Mouse (Mus musculus) neural tube, embryonic 14.5 days (tissue): Measurements from ENCODE around the gene Nnmt. TPM values are rescaled to one million over a fixed set of nuclear protein-coding genes. Genes with fewer than 3 reads are reported as not detected.

Source experiments
- ATAC-seq: fragments of 200-750 bp; cut with Nextera tagmentation; 2 replicates; pipeline ENCODE4 v1.8.0; 2017; ENCODE audit warnings: low read depth, mild to moderate bottlenecking, moderate TSS enrichment, moderate library complexity
- H3K27ac ChIP-seq: fragments of 300-500 bp; sonication (generic); 2 replicates; pipeline ENCODE4 v1.5.1; 2014; ENCODE audit warnings: low read depth, mild to moderate bottlenecking, control low read depth, low read length, moderate library complexity, mixed read lengths
- H3K27me3 ChIP-seq: fragments of 300-500 bp; sonication (generic); 2 replicates; pipeline ENCODE4 v1.6.1; 2014; ENCODE audit warnings: low read length; ENCODE audit not compliant: control insufficient read depth, insufficient read depth
- H3K36me3 ChIP-seq: fragments of 300-500 bp; sonication (generic); 2 replicates; pipeline ENCODE4 v1.6.1; 2014; ENCODE audit warnings: low read length, mixed read lengths; ENCODE audit not compliant: control insufficient read depth, insufficient read depth
- H3K4me1 ChIP-seq: fragments of 300-500 bp; sonication (generic); 2 replicates; pipeline ENCODE4 v1.6.1; 2014; ENCODE audit warnings: low read length; ENCODE audit not compliant: control insufficient read depth, insufficient read depth
- H3K4me2 ChIP-seq: fragments of 300-500 bp; sonication (generic); 2 replicates; pipeline ENCODE4 v1.6.1; 2014; ENCODE audit warnings: mild to moderate bottlenecking, low read depth, low read length, control low read depth
- H3K4me3 ChIP-seq: fragments of 300-500 bp; sonication (generic); 2 replicates; pipeline ENCODE4 v1.5.1; 2014; ENCODE audit warnings: low read depth, low read length, control low read depth, mixed read lengths
- H3K9ac ChIP-seq: fragments of 300-500 bp; sonication (generic); replicated peaks from 2 replicates; pipeline ENCODE4 v1.6.1; 2014; ENCODE audit warnings: low read depth, mild to moderate bottlenecking, control low read depth, low read length, mixed read lengths
- H3K9me3 ChIP-seq: fragments of 300-500 bp; sonication (generic); 2 replicates; pipeline ENCODE4 v1.6.1; 2016; ENCODE audit warnings: low read length; ENCODE audit not compliant: control insufficient read depth
- WGBS: fragments of 180-500 bp; shearing (Covaris S2); extraction: QIAGEN DNeasy Blood & Tissue Kit; methylation state at CpG from one replicate; pipeline ENCODE4 v1.1.7; 2014; 5-methylcytosine and 5-hydroxymethylcytosine counted together
- polyA plus RNA-seq: library from polyadenylated mRNA; unstranded; fragments of >200 nt; fragmentation: Nextera tagmentation; extraction: Ambion mirVana; gene quantifications from 2 replicates; pipeline ENCODE4 v1.2.1, GENCODE M21; 2014

Gene Nnmt
- polyA plus RNA-seq, 1 experiment from 2014 or later, result 0.44 TPM

DNA sequence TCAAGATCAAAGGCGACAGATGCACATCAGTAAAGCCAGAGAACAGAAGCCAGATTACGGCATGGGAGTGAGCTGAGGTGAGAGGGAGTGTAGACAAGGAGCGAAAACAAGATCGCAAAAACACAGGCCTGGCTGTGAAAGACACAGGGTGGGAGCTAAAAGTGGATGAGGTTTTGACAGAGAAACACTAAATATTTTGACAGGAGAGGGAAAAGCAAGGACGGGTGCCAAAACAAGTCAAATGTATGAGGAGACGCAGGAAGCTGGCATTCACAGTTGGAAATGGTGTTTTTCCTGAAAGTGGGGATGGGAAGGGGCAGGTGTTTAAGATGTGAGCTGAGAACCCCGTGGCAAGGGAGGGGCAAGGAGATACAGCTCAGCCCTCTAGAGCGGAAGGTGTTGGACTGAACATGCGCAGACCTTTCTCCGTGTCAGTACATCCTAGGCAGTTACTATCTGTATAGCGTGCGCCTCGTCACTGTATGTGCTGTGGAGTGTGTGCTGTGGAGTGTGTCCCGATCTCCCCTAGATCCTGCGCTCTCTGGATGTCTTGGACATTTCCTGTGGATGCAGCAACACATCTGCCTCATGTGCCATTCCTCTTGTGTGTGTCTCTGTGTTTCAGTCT, 33.3 kb upstream of the Nnmt start:
- Histone ChIP-seq H3K4me3 (no peak overlapping the region), H3K27ac (no peak overlapping the region), H3K9ac (no peak overlapping the region), H3K36me3 (no peaks in the 10 kb centered on the region), H3K27me3 (no peaks in the 10 kb centered on the region), H3K4me1 (no peaks in the 10 kb centered on the region), H3K9me3 (no peaks in the 10 kb centered on the region), H3K4me2 (no peak overlapping the region)
- no peak for ATAC-seq
- 61% methylated on average over 15 of the region's 15 CpGs for WGBS

- H3K27ac ChIP-seq, result no peak overlapping the region
- no peak overlapping the region for H3K9ac ChIP-seq
- no peaks in the 10 kb centered on the region for H3K4me1 ChIP-seq
- H3K36me3 ChIP-seq, result no peaks in the 10 kb centered on the region
- no peaks in the 10 kb centered on the region for H3K9me3 ChIP-seq
- H3K4me3 ChIP-seq, result no peak overlapping the region
- WGBS, result 93% methylated on average over 7 of the region's 7 CpGs
- H3K27me3 ChIP-seq, result no peaks in the 10 kb centered on the region
- no peak for ATAC-seq
- H3K4me2 ChIP-seq, result no peak overlapping the region
These were observed 32.2 kb upstream of the Nnmt start for GRCm38 (mm10) chr9:48637161-48637560.

DNA sequence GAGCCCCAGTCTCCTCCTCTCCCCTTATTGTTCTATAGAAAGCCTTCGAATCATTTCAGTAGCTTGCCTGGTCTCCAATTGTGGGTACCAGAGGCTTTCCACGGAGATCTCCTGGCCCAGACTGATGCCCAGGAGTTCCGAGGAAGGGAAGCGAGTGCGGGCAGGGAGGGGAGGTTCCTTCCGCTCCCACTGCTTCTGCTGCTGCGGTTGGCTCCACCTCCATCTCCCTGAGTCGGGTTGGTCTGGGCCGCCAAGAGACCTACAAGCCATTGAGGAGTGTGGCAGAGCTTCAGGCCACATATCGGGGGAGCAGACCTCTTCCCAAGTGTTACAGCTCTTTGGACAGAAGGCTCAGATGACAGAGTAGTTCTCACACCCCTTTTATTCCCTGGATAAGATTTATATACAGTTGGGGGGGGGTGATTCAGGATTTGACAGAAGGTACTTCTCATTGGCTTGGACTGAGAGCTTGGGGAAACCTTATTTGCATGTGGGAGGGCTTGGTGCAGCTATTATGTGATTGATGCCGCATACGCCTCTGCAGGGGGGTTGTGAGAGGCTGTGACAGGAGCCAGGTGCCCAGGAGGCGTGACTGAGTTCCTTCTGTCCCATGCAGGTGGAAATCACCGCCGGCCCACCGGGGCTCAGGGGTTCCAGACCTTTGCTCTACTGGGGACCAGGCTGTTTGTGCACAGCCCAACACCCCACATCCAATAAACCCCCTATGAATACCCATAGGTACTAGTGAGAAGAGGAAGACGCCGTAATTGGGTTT, 30.8 kb upstream of the Nnmt start:
- Histone ChIP-seq H3K27me3 (no peaks in the 10 kb centered on the region), H3K4me3 (no peak overlapping the region), H3K4me2 (no peak overlapping the region), H3K4me1 (no peaks in the 10 kb centered on the region), H3K27ac (no peak overlapping the region), H3K9ac (no peak overlapping the region), H3K36me3 (no peaks in the 10 kb centered on the region), H3K9me3 (no peaks in the 10 kb centered on the region)
- no peak for ATAC-seq
- 44% methylated on average over 18 of the region's 18 CpGs for WGBS

GRCm38 (mm10) chr9:48633147-48633546, 28.2 kb upstream of the Nnmt start:
- Histone ChIP-seq H3K27me3 (no peaks in the 10 kb centered on the region), H3K27ac (no peak overlapping the region), H3K4me1 (no peaks in the 10 kb centered on the region), H3K9ac (no peak overlapping the region), H3K4me3 (no peak overlapping the region), H3K36me3 (no peaks in the 10 kb centered on the region), H3K4me2 (no peak overlapping the region), H3K9me3 (no peaks in the 10 kb centered on the region)
- WGBS, result 87% methylated on average over 6 of the region's 6 CpGs
- ATAC-seq, result no peak

DNA sequence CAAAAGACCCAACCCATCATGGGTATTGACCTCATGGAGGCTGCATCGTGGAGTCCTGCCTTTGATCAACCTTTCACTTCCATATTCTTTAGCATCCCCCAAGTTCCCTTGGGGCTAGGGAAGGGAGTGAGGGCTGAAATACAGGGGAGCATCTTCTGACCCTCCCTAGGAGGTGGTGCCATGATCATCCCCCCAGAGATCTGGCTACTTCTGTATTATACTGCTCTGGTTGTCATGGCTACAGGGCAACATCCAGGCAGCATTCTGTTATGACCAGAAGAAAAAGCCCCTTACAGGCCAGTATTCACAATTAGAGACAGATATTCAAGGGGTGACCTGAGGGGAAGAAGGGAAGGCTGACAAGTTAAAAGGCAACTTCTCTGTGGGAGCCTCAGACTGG, 14.3 kb upstream of the Nnmt start:
- no peaks in the 10 kb centered on the region for H3K36me3 ChIP-seq
- no peaks in the 10 kb centered on the region for H3K9me3 ChIP-seq
- H3K9ac ChIP-seq, result no peak overlapping the region
- no peaks in the 10 kb centered on the region for H3K4me1 ChIP-seq
- H3K4me3 ChIP-seq, result no peak overlapping the region
- WGBS, result 52% methylated on average over 1 of the region's 1 CpGs
- ATAC-seq, result no peak
- H3K4me2 ChIP-seq, result no peak overlapping the region
- no peaks in the 10 kb centered on the region for H3K27me3 ChIP-seq
- no peak overlapping the region for H3K27ac ChIP-seq

DNA sequence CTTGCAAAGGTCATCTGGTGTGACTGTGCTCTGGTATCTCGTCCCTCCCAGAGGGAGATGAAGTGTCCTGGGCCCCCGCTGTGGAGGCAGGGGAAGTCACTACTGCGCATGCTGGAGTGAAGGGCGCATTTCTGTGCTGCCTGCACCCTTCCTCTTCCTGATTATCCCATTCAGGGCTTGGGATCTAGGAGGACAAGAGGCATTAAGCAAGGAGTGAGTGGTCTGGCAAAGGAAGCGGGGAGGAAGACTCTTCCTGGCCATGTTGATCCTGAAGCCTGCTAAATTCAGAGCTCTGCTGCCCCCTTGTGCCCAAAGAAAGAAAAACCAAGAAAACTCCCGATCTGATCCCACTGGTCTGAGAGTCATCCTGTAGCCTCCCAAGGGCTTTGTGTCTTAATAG, 13.6 kb upstream of the Nnmt start:
- 36% methylated on average over 6 of the region's 6 CpGs for WGBS
- ATAC-seq, result peak; percentile 69; the same call in 1 of the 2 replicates
- H3K9ac ChIP-seq, result no peak overlapping the region
- H3K36me3 ChIP-seq, result no peaks in the 10 kb centered on the region
- H3K27ac ChIP-seq, result no peak overlapping the region
- H3K4me3 ChIP-seq, result no peak overlapping the region
- H3K4me2 ChIP-seq, result no peak overlapping the region
- no peaks in the 10 kb centered on the region for H3K27me3 ChIP-seq
- no peaks in the 10 kb centered on the region for H3K4me1 ChIP-seq
- no peaks in the 10 kb centered on the region for H3K9me3 ChIP-seq

DNA sequence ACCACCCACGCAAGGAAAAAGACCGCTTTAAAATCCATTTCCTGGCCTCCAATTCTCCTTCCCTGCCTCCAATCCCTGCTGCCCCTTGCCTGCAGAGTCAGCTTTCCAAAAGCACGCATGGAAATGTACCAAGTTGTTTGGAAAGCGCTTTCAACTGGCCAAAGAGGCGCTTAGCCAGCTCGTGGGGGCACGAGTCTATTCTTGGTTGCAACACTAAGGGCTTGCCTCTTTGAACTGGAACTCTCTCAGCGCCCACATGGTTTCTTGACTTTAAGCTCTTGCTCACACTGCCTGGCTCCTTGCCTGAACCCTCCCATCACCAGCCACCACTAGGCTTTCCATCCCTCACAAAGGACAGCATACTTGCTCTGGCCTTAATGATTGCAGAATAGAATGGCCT, 13.2 kb upstream of the Nnmt start:
- ATAC-seq, result no peak
- no peaks in the 10 kb centered on the region for H3K27me3 ChIP-seq
- H3K4me2 ChIP-seq, result no peak overlapping the region
- H3K9me3 ChIP-seq, result no peaks in the 10 kb centered on the region
- H3K27ac ChIP-seq, result no peak overlapping the region
- H3K9ac ChIP-seq, result no peak overlapping the region
- no peaks in the 10 kb centered on the region for H3K36me3 ChIP-seq
- H3K4me3 ChIP-seq, result no peak overlapping the region
- 79% methylated on average over 8 of the region's 8 CpGs for WGBS
- no peaks in the 10 kb centered on the region for H3K4me1 ChIP-seq

DNA sequence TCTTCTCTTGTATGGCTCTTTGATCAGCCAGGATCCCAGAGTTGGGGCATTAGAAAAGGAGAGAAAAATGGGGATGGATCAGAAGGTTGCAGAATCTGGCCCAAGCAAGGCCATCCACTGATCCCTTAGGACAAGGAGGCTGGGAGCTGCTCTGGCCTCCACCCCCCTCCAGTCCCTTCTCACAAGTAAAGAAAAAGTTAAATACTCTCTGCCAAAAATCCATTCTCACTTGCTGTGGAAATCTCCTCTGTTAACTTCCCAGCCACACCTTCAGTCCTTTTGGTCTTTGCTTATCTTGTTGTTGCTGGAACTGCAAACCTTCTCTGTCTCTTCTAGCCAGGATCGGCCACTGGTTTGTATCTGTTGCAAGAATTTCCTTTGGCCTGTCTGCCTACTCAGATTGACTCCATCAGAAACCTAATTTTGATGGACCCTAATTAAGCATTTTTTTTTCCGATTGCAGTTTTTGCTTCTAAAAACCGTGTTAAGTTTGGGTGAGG, 12.6 kb upstream of the Nnmt start:
- Histone ChIP-seq H3K9me3 (no peaks in the 10 kb centered on the region), H3K9ac (no peak overlapping the region), H3K4me1 (no peaks in the 10 kb centered on the region), H3K4me3 (no peak overlapping the region), H3K36me3 (no peaks in the 10 kb centered on the region), H3K27ac (no peak overlapping the region), H3K27me3 (no peaks in the 10 kb centered on the region), H3K4me2 (no peak overlapping the region)
- WGBS, result 96% methylated on average over 3 of the region's 3 CpGs
- no peak for ATAC-seq

DNA sequence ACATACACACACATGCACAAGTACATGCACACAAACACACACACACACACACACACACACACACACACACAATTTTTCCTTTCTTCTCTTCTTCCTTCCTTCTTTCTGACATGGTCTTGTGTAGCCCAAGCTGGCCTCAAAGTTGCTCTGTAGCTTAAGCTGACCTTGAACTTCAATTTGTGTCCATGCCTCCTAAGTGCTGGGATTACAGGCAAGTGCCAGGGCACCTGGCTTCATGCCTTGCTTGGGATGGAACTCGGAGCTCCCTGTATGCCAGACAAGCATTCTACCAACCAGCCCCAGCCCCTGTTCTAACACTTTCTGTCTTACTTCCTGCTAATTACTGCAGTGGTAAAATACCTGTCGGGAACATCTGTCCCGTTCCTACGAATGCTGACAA, 8.3 kb upstream of the Nnmt start:
- Histone ChIP-seq H3K4me3 (no peak overlapping the region), H3K27me3 (no peaks in the 10 kb centered on the region), H3K9ac (no peak overlapping the region), H3K4me2 (no peak overlapping the region), H3K27ac (no peak overlapping the region), H3K9me3 (no peaks in the 10 kb centered on the region), H3K4me1 (no peaks in the 10 kb centered on the region), H3K36me3 (no peaks in the 10 kb centered on the region)
- 85% methylated on average over 4 of the region's 4 CpGs for WGBS
- no peak for ATAC-seq
